Mouse (Mus musculus) intestine, embryonic 14.5 days (tissue): ENCODE measurements around the gene Gm47283. TPM values are rescaled to one million over a fixed set of nuclear protein-coding genes. Genes with fewer than 3 reads are reported as not detected.
"Not testable (repeated sequence)": the region's sequence is repeated elsewhere in the genome, so short reads cannot be mapped to it uniquely, and the experiment has no call there.

Experiments
- ATAC-seq: fragments of 200-750 bp; cut with Nextera tagmentation; replicated peaks from 2 replicates; pipeline ENCODE4 v1.8.0; 2017; ENCODE audit warnings: low read depth, moderate number of reproducible peaks, moderate TSS enrichment, moderate library complexity; ENCODE audit not compliant: low FRiP score, low TSS enrichment
- DNase-seq: peaks from one replicate; pipeline ENCODE4 v3.0.0-alpha.2; 2018; ENCODE audit warnings: low spot score
- H3K27ac ChIP-seq: fragments of 300-500 bp; sonication (generic); 2 replicates; pipeline ENCODE4 v1.5.1; 2014; ENCODE audit warnings: low read depth, mild to moderate bottlenecking, control low read depth
- H3K27me3 ChIP-seq: fragments of 300-500 bp; sonication (generic); replicated peaks from 2 replicates; pipeline ENCODE4 v1.6.1; 2014; ENCODE audit warnings: low read length, control low read depth; ENCODE audit not compliant: control insufficient read depth, insufficient read depth
- H3K36me3 ChIP-seq: fragments of 300-500 bp; sonication (generic); 2 replicates; pipeline ENCODE4 v1.6.1; 2014; ENCODE audit warnings: low read length, control low read depth; ENCODE audit not compliant: control insufficient read depth, insufficient read depth
- H3K4me1 ChIP-seq: fragments of 300-500 bp; sonication (generic); replicated peaks from 2 replicates; pipeline ENCODE4 v1.6.1; 2014; ENCODE audit warnings: low read length, control low read depth, mixed read lengths; ENCODE audit not compliant: control insufficient read depth, insufficient read depth
- H3K4me2 ChIP-seq: fragments of 300-500 bp; sonication (generic); 2 replicates; pipeline ENCODE4 v1.6.1; 2014; ENCODE audit warnings: low read length
- H3K4me3 ChIP-seq: fragments of 300-500 bp; sonication (generic); 2 replicates; pipeline ENCODE4 v1.5.1; 2014; ENCODE audit warnings: low read depth, low read length, control low read depth, mixed read lengths
- H3K9ac ChIP-seq: fragments of 300-500 bp; sonication (generic); 2 replicates; pipeline ENCODE4 v1.6.1; 2014; ENCODE audit warnings: mild to moderate bottlenecking, low read length
- H3K9me3 ChIP-seq: fragments of 300-500 bp; sonication (generic); 2 replicates; pipeline ENCODE4 v1.6.1; 2016; ENCODE audit warnings: low read length, control low read depth; ENCODE audit not compliant: control insufficient read depth
- WGBS: fragments of 180-500 bp; shearing (Covaris S2); extraction: QIAGEN DNeasy Blood & Tissue Kit; methylation state at CpG from one replicate; pipeline ENCODE4 v1.1.7; 2014; 5-methylcytosine and 5-hydroxymethylcytosine counted together
- polyA plus RNA-seq: library from polyadenylated mRNA; unstranded; fragments of >200 nt; fragmentation: Nextera tagmentation; extraction: Ambion mirVana; gene quantifications from 2 replicates; pipeline ENCODE4 v1.2.1, GENCODE M21; 2014

The Gm47283 gene
- polyA plus RNA-seq, 1 experiment from 2014 or later = not detected

DNA sequence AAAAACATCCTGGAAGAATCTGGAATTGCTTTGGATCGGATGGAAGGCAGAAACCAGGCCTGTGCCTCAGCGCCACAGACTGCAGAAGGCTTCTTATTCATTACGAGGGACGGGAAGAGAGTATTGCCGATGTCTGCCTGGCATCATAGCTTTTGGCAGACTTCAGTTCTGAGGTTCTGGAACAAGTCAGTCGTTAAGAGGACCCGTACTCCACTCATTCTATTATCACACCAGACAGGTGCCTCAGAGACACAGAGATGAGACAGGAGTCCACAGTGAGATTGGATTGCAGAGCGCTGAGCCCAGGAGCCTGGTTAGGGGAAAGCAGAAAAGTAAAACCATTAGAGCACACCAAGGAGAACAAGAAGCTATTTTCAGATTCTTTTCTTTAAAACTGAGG, 54.5 kb downstream of the Gm47283 start, which contains the start of gene Gm21748:
Gene Gm21748, minus strand, starts transcription at position 101 of the 400 bp plus-strand sequence.
- not testable (repeated sequence) for H3K27me3 ChIP-seq, H3K36me3 ChIP-seq, H3K27ac ChIP-seq, H3K9ac ChIP-seq, H3K9me3 ChIP-seq, H3K4me2 ChIP-seq, H3K4me1 ChIP-seq, DNase-seq, ATAC-seq, H3K4me3 ChIP-seq
- WGBS = no CpG with 5 or more reads among the region's 8 CpGs

Other genes with a start within 250 kb of the Gm47283 start
- not detected in 2 replicates for gene Gm21860, start 29.9 kb upstream of the Gm47283 start, polyA plus RNA-seq
- not detected in 2 replicates for gene Gm21748, start 54.4 kb downstream of the Gm47283 start, polyA plus RNA-seq